Mouse (Mus musculus) heart, adult 18-20 months (tissue): ENCODE measurements at regions not wholly inside any gene's neighbourhood (a gene's known extent, or its start where the extent isn't known, plus 50 kb on each side); places are given as distances from the start of the nearest gene placed in this dataset.

Experiments used
- DNase-seq, 2 experiments: peaks; one replicate each; pipeline ENCODE4 v3.0.0; 2021 to 2022; ENCODE audit warnings: mixed read lengths in 1 of 2

DNA sequence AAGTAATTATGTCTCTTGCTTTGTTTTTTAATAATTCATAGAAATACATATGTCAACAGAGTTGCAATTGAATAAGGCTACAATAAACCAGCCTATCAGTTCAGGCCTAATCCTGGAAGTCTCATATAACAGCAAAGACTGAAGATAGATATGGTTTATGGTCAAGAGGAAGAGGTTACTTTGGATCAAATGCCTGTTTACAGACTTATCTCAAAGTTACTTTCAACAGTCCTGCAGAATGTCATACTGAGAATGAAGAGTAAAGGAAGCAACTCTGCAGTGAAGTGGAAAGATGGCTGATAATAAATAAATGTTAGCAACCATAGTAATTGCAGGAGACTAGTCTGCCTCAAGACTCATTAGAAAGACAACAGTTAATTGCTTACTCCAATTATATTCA, 684.8 kb upstream of the Vstm2a start:
- DNase-seq, result no peak

DNA sequence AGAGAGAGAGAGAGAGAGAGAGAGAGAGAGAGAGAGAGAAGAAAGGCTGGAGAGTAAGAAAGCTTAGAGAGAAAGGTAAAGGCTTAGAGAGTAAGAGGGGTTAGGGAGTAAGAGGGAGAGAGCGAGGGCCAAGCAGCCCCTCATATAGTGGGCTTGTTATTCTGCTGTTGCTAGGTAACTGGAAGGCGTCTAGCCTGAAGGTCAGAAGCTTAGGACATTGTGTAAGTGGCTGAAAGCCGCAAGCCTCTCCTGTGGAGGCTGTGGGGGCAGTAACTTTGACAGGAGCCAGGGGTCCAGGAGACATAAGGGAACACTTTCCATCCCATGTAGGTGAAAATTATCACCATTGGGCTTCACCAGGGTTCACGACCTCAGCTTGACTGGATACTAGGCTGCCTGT, 637.6 kb upstream of the Vstm2a start:
- no peak for DNase-seq

- no peak for DNase-seq
Measured at GRCm38 (mm10) chr11:15649025-15649680, 608.4 kb upstream of the Vstm2a start.

DNA sequence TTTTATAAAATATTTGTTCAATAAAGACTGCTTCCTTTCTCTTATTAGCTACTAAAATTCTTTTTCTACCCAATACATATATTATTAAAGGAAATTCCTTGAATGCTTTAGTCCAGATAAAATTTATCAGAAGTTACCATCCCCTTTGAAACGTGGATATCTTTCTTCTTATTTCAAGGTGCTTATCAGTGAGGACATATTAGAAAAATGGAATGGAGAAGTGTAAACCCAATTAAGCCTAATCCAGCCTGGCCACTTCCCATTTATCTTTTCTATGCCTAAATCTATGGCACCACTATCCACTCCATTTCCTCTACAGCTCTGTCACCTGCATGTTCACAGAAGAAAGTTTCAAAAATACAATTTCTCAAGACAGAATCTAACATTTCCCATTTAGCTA, 568.5 kb upstream of the Vstm2a start:
- DNase-seq, result no peak

DNA sequence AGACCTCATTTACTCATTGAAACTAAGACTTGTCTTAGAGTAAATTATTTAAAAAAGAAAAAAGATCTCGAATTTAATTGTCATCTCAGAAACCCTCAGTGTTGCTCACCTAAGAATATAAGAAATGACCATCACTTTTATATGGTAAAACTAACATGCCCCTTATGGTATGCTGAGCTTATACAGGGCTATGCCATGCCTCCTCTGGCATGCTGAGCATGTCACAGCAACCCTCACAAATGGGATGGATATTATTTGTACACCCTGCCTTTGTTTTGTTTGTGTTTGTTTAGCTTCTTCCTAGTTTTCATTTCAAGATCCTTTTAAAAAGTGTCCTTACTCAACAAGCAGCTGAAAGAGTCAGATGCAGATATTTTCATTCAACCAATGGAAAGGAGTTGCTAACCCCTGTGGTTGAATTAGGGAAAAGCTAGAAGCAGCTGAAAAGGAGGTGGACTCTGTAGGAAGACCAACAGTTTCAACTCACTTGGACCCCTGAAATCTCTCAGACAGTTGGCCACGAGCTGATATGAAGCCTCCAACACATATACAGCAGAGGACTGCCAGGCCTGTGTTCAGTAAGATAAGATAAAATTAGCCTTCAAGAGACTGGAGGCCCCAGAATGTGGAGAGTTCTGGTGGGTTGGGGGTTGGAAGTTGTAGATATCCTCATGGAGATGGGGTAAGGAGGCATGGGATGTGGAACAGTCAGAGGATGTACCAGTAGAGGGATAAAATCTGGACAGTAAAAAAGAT, 559.3 kb upstream of the Vstm2a start:
- DNase-seq, result no peak

DNA sequence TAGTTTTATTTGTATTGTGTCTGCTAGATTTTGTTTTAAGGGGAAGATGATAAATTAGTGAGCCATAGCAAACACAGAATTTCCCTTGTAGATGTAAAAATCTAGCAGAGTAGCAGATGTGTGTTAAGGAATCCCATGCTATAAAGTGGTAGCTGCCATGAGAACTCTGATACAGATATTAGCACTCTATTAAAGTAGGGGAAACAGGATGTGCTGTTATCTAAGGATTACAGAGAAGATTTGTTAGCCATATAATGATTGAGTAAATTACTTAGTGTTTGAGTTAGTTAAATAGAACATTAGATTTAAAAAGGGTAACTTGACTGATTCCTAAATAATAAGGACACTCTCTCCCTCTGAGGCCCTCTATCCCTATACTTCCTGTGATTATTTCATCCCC, 541.5 kb upstream of the Vstm2a start:
- no peak for DNase-seq

- no peak for DNase-seq
Measured at GRCm38 (mm10) chr11:15717536-15717935, 540.0 kb upstream of the Vstm2a start.

DNA sequence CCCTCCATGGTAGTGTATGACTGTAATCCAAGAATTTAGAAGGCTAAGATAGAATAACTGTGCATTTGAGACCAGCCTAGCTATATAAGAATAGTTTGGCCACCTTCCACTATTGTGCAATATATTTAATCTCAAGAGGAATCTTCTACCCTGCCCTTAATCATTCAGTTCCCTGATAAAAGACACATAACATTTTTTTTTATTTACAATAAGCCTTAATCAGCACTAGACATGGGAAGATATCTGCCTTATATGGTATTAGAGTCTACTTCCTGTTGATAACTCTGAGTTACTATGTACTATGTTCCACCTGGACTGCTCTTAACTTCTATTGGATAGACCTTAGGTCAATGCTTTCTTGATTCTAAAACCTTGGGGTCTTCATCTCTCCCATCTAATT, 519.9 kb upstream of the Vstm2a start:
- no peak for DNase-seq

GRCm38 (mm10) chr11:15756006-15756405, 501.5 kb upstream of the Vstm2a start:
- DNase-seq, result no peak

- DNase-seq, result peak; percentile 49 to 64
Measured at GRCm38 (mm10) chr11:15769651-15770617, 487.6 kb upstream of the Vstm2a start.
